Mouse (Mus musculus) heart, embryonic 11.5 days (tissue): ENCODE measurements around the gene St7. TPM values are rescaled to one million over a fixed set of nuclear protein-coding genes. Genes with fewer than 3 reads are reported as not detected.

Source experiments
- ATAC-seq: fragments of 200-750 bp; cut with Nextera tagmentation; replicated peaks from 2 replicates; pipeline ENCODE4 v1.8.0; 2017; ENCODE audit warnings: moderate library complexity; ENCODE audit not compliant: insufficient number of reproducible peaks, low FRiP score, low TSS enrichment
- H3K27ac ChIP-seq: fragments of 300-500 bp; sonication (generic); 2 replicates; pipeline ENCODE4 v1.5.1; 2014; ENCODE audit warnings: mild to moderate bottlenecking, low read depth, low read length
- H3K27me3 ChIP-seq: fragments of 300-500 bp; sonication (generic); 2 replicates; pipeline ENCODE4 v1.6.1; 2014; ENCODE audit warnings: mild to moderate bottlenecking, low read length, mixed read lengths; ENCODE audit not compliant: control insufficient read depth, insufficient read depth
- H3K36me3 ChIP-seq: fragments of 300-500 bp; sonication (generic); 2 replicates; pipeline ENCODE4 v1.6.1; 2014; ENCODE audit warnings: mild to moderate bottlenecking, low read length, moderate library complexity, mixed read lengths; ENCODE audit not compliant: control insufficient read depth, insufficient read depth
- H3K4me1 ChIP-seq: fragments of 300-500 bp; sonication (generic); 2 replicates; pipeline ENCODE4 v1.6.1; 2014; ENCODE audit warnings: low read length; ENCODE audit not compliant: control insufficient read depth, insufficient read depth
- H3K4me2 ChIP-seq: fragments of 300-500 bp; sonication (generic); 2 replicates; pipeline ENCODE4 v1.6.1; 2014; ENCODE audit warnings: mild to moderate bottlenecking, moderate library complexity
- H3K4me3 ChIP-seq: fragments of 300-500 bp; sonication (generic); 2 replicates; pipeline ENCODE4 v1.5.1; 2014; ENCODE audit warnings: low read depth, low read length
- H3K9ac ChIP-seq: fragments of 300-500 bp; sonication (generic); 2 replicates; pipeline ENCODE4 v1.6.1; 2014; ENCODE audit warnings: mild to moderate bottlenecking, low read depth, low read length, moderate library complexity
- H3K9me3 ChIP-seq: fragments of 300-500 bp; sonication (generic); replicated peaks from 2 replicates; pipeline ENCODE4 v1.6.1; 2016; ENCODE audit warnings: low read length; ENCODE audit not compliant: control insufficient read depth
- WGBS: fragments of 180-500 bp; shearing (Covaris S2); extraction: QIAGEN DNeasy Blood & Tissue Kit; methylation state at CpG from one replicate; pipeline ENCODE4 v1.1.7; 2014; ENCODE audit not compliant: insufficient replicate concordance; 5-methylcytosine and 5-hydroxymethylcytosine counted together
- polyA plus RNA-seq: library from polyadenylated mRNA; unstranded; fragments of >200 nt; fragmentation: Nextera tagmentation; extraction: Ambion mirVana; gene quantifications from 2 replicates; pipeline ENCODE4 v1.2.1, GENCODE M21; 2014

The St7 gene
- polyA plus RNA-seq, 1 experiment from 2014 or later, result 26.9 TPM

GRCm38 (mm10) chr6:17727241-17727640, 34.5 kb downstream of the St7 start:
- 75% methylated on average over 3 of the region's 3 CpGs for WGBS
- ATAC-seq, result no peak

GRCm38 (mm10) chr6:17727891-17728790, 35.4 kb downstream of the St7 start:
- no peak for ATAC-seq
- Histone ChIP-seq H3K36me3 (no peaks in the 10 kb centered on the region), H3K4me1 (peaks cover 7% of the 10 kb centered on the region; the same call in 1 of the 2 replicates), H3K27me3 (no peaks in the 10 kb centered on the region), H3K9me3 (no peaks in the 10 kb centered on the region), H3K9ac (no peak overlapping the region), H3K4me2 (no peak overlapping the region), H3K27ac (no peak overlapping the region), H3K4me3 (no peak overlapping the region)
- 77% methylated on average over 9 of the region's 9 CpGs for WGBS

More at GRCm38 (mm10) chr6:17727241-17727640, 34.5 kb downstream of the St7 start:
- Histone ChIP-seq H3K9me3 (no peaks in the 10 kb centered on the region), H3K4me2 (no peak overlapping the region), H3K9ac (no peak overlapping the region), H3K27ac (no peak overlapping the region), H3K4me1 (peaks cover 8% of the 10 kb centered on the region; the same call in 1 of the 2 replicates), H3K36me3 (no peaks in the 10 kb centered on the region), H3K27me3 (no peaks in the 10 kb centered on the region), H3K4me3 (no peak overlapping the region)

- ATAC-seq, result no peak
- H3K4me3 ChIP-seq, result no peak overlapping the region
- H3K9me3 ChIP-seq, result no peaks in the 10 kb centered on the region
- no peak overlapping the region for H3K9ac ChIP-seq
- H3K4me1 ChIP-seq, result peaks cover 3% of the 10 kb centered on the region; the same call in 1 of the 2 replicates
- no peaks in the 10 kb centered on the region for H3K36me3 ChIP-seq
- no peaks in the 10 kb centered on the region for H3K27me3 ChIP-seq
- H3K4me2 ChIP-seq, result no peak overlapping the region
- H3K27ac ChIP-seq, result no peak overlapping the region
- 86% methylated on average over 6 of the region's 6 CpGs for WGBS
Observed at GRCm38 (mm10) chr6:17730122-17730521, 37.4 kb downstream of the St7 start.

- Histone ChIP-seq H3K4me1 (peaks cover 3% of the 10 kb centered on the region), H3K9me3 (no peaks in the 10 kb centered on the region), H3K27me3 (no peaks in the 10 kb centered on the region), H3K4me3 (no peak overlapping the region), H3K9ac (no peak overlapping the region), H3K27ac (no peak overlapping the region), H3K4me2 (no peak overlapping the region), H3K36me3 (no peaks in the 10 kb centered on the region)
- no peak for ATAC-seq
- whole genome bisulfite sequencing, result 70% methylated on average over 5 of the region's 5 CpGs
Observed at GRCm38 (mm10) chr6:17731694-17732093, 39.0 kb downstream of the St7 start.

GRCm38 (mm10) chr6:17733951-17734411, 41.2 kb downstream of the St7 start:
- WGBS, result 63% methylated on average over 8 of the region's 8 CpGs
- H3K27ac ChIP-seq, result no peak overlapping the region
- no peaks in the 10 kb centered on the region for H3K27me3 ChIP-seq
- H3K4me1 ChIP-seq, result peaks cover 4% of the 10 kb centered on the region; the same call in 1 of the 2 replicates
- H3K9ac ChIP-seq, result no peak overlapping the region
- no peaks in the 10 kb centered on the region for H3K36me3 ChIP-seq
- no peak overlapping the region for H3K4me3 ChIP-seq
- no peak for ATAC-seq
- no peaks in the 10 kb centered on the region for H3K9me3 ChIP-seq
- no peak overlapping the region for H3K4me2 ChIP-seq

- Histone ChIP-seq H3K9ac (no peak overlapping the region), H3K9me3 (no peaks in the 10 kb centered on the region), H3K4me2 (peak overlapping the region; percentile 27), H3K27ac (no peak overlapping the region), H3K4me3 (no peak overlapping the region), H3K27me3 (no peaks in the 10 kb centered on the region), H3K36me3 (no peaks in the 10 kb centered on the region), H3K4me1 (peaks cover 18% of the 10 kb centered on the region)
- no peak for ATAC-seq
- WGBS, result 53% methylated on average over 8 of the region's 8 CpGs
Observed at GRCm38 (mm10) chr6:17737262-17737948, 44.7 kb downstream of the St7 start.

- 88% methylated on average over 1 of the region's 1 CpGs for WGBS
- Histone ChIP-seq H3K9me3 (no peaks in the 10 kb centered on the region), H3K9ac (no peak overlapping the region)
Observed at GRCm38 (mm10) chr6:17740128-17740527, 47.4 kb downstream of the St7 start.

GRCm38 (mm10) chr6:17741639-17742038, 48.9 kb downstream of the St7 start:
- Histone ChIP-seq H3K9me3 (no peaks in the 10 kb centered on the region), H3K4me1 (peaks cover 27% of the 10 kb centered on the region), H3K36me3 (no peaks in the 10 kb centered on the region), H3K27ac (peak overlapping the region; percentile 79), H3K9ac (no peak overlapping the region), H3K27me3 (no peaks in the 10 kb centered on the region), H3K4me2 (peak overlapping the region; percentile 37), H3K4me3 (no peak overlapping the region)
- 28% methylated on average over 6 of the region's 6 CpGs for WGBS
- peak; percentile 40; the same call in 1 of the 2 replicates for ATAC-seq

More at GRCm38 (mm10) chr6:17740128-17740527, 47.4 kb downstream of the St7 start:
- Histone ChIP-seq H3K4me2 (no peak overlapping the region), H3K27ac (no peak overlapping the region), H3K4me3 (no peak overlapping the region), H3K36me3 (no peaks in the 10 kb centered on the region), H3K27me3 (no peaks in the 10 kb centered on the region), H3K4me1 (peaks cover 27% of the 10 kb centered on the region)
- no peak for ATAC-seq
